Mouse (Mus musculus): ENCODE measurements around the gene Rwdd2a. TPM values are rescaled to one million over a fixed set of nuclear protein-coding genes. Genes with fewer than 3 reads are reported as not detected.

Gene Rwdd2a
- polyA plus RNA-seq, 1 experiment from 2014 or later = 2.5 TPM

- 92% methylated on average over 4 of the region's 4 CpGs for WGBS
- Histone ChIP-seq H3K9ac (ENCODE audit: low read depth, low read length) (no peak overlapping the region), H3K4me3 (ENCODE audit: low read length) (no peak overlapping the region), H3K27me3 (ENCODE audit: control insufficient read depth, insufficient read depth, low read length) (no peaks in the 10 kb centered on the region), H3K4me1 (ENCODE audit: control insufficient read depth, insufficient read depth, low read length) (no peaks in the 10 kb centered on the region), H3K4me2 (replicated peaks; ENCODE audit: low read depth, low read length) (no peak overlapping the region), H3K36me3 (ENCODE audit: control insufficient read depth, insufficient read depth, low read length) (peaks cover 68% of the 10 kb centered on the region), H3K9me3 (ENCODE audit: control insufficient read depth, low read length) (no peaks in the 10 kb centered on the region), H3K27ac (ENCODE audit: low read depth, low read length) (no peak overlapping the region)
- no peak for ATAC-seq (ENCODE audit: low FRiP score, low TSS enrichment)
Measured at GRCm38 (mm10) chr9:86554641-86555040, 17.1 kb upstream of the Rwdd2a start.

GRCm38 (mm10) chr9:86560543-86560942 lies 11.2 kb upstream of the Rwdd2a start:
- H3K27me3 ChIP-seq (ENCODE audit: control insufficient read depth, insufficient read depth, low read length) = no peaks in the 10 kb centered on the region
- H3K4me1 ChIP-seq (ENCODE audit: control insufficient read depth, insufficient read depth, low read length) = no peaks in the 10 kb centered on the region
- no peak for ATAC-seq (ENCODE audit: low FRiP score, low TSS enrichment)
- no peaks in the 10 kb centered on the region for H3K9me3 ChIP-seq (ENCODE audit: control insufficient read depth, low read length)
- peaks cover 66% of the 10 kb centered on the region for H3K36me3 ChIP-seq (ENCODE audit: control insufficient read depth, insufficient read depth, low read length)
- H3K4me2 ChIP-seq (replicated peaks; ENCODE audit: low read depth, low read length) = no peak overlapping the region
- no peak overlapping the region for H3K9ac ChIP-seq (ENCODE audit: low read depth, low read length)
- WGBS = 72% methylated on average over 3 of the region's 3 CpGs
- no peak overlapping the region for H3K4me3 ChIP-seq (ENCODE audit: low read length)
- no peak overlapping the region for H3K27ac ChIP-seq (ENCODE audit: low read depth, low read length)

GRCm38 (mm10) chr9:86569314-86569910 lies 2.4 kb upstream of the Rwdd2a start:
- Histone ChIP-seq H3K9ac (ENCODE audit: low read depth, low read length) (no peak overlapping the region), H3K27ac (ENCODE audit: low read depth, low read length) (no peak overlapping the region), H3K27me3 (ENCODE audit: control insufficient read depth, insufficient read depth, low read length) (no peaks in the 10 kb centered on the region), H3K36me3 (ENCODE audit: control insufficient read depth, insufficient read depth, low read length) (peaks cover 37% of the 10 kb centered on the region), H3K4me2 (replicated peaks; ENCODE audit: low read depth, low read length) (no peak overlapping the region), H3K9me3 (ENCODE audit: control insufficient read depth, low read length) (no peaks in the 10 kb centered on the region), H3K4me1 (ENCODE audit: control insufficient read depth, insufficient read depth, low read length) (peaks cover 8% of the 10 kb centered on the region; the same call in 1 of the 2 replicates), H3K4me3 (ENCODE audit: low read length) (no peak overlapping the region)
- no peak for ATAC-seq (ENCODE audit: low FRiP score, low TSS enrichment)
- 76% methylated on average over 3 of the region's 3 CpGs for WGBS

- WGBS = 72% methylated on average over 10 of the region's 10 CpGs
- Histone ChIP-seq H3K4me3 (ENCODE audit: low read length) (peak overlapping the region; percentile 72), H3K4me2 (replicated peaks; ENCODE audit: low read depth, low read length) (peak overlapping the region; percentile 100), H3K4me1 (ENCODE audit: control insufficient read depth, insufficient read depth, low read length) (peaks cover 8% of the 10 kb centered on the region; the same call in 1 of the 2 replicates), H3K9ac (ENCODE audit: low read depth, low read length) (no peak overlapping the region), H3K27ac (ENCODE audit: low read depth, low read length) (no peak overlapping the region), H3K9me3 (ENCODE audit: control insufficient read depth, low read length) (no peaks in the 10 kb centered on the region), H3K27me3 (ENCODE audit: control insufficient read depth, insufficient read depth, low read length) (no peaks in the 10 kb centered on the region), H3K36me3 (ENCODE audit: control insufficient read depth, insufficient read depth, low read length) (peaks cover 32% of the 10 kb centered on the region)
- no peak for ATAC-seq (ENCODE audit: low FRiP score, low TSS enrichment)
Measured at GRCm38 (mm10) chr9:86570261-86570890, 1.4 kb upstream of the Rwdd2a start.

- Histone ChIP-seq H3K4me3 (ENCODE audit: low read length) (peak overlapping the region; percentile 72), H3K9me3 (ENCODE audit: control insufficient read depth, low read length) (no peaks in the 10 kb centered on the region), H3K4me2 (replicated peaks; ENCODE audit: low read depth, low read length) (peak overlapping the region; percentile 100), H3K27ac (ENCODE audit: low read depth, low read length) (no peak overlapping the region), H3K36me3 (ENCODE audit: control insufficient read depth, insufficient read depth, low read length) (peaks cover 26% of the 10 kb centered on the region), H3K27me3 (ENCODE audit: control insufficient read depth, insufficient read depth, low read length) (no peaks in the 10 kb centered on the region), H3K9ac (ENCODE audit: low read depth, low read length) (peak overlapping the region; percentile 81; the same call in 1 of the 2 replicates), H3K4me1 (ENCODE audit: control insufficient read depth, insufficient read depth, low read length) (peaks cover 8% of the 10 kb centered on the region; the same call in 1 of the 2 replicates)
- 7% methylated on average over 8 of the region's 8 CpGs for WGBS
- no peak for ATAC-seq (ENCODE audit: low FRiP score, low TSS enrichment)
Measured at GRCm38 (mm10) chr9:86570946-86571345, 845 bp upstream of the Rwdd2a start.

GRCm38 (mm10) chr9:86572196-86572595 lies 405 bp downstream of the Rwdd2a start:
- H3K27ac ChIP-seq (ENCODE audit: low read depth, low read length) = no peak overlapping the region
- H3K4me1 ChIP-seq (ENCODE audit: control insufficient read depth, insufficient read depth, low read length) = peaks cover 8% of the 10 kb centered on the region; the same call in 1 of the 2 replicates
- no peaks in the 10 kb centered on the region for H3K9me3 ChIP-seq (ENCODE audit: control insufficient read depth, low read length)
- H3K4me2 ChIP-seq (replicated peaks; ENCODE audit: low read depth, low read length) = peak overlapping the region; percentile 100
- H3K4me3 ChIP-seq (ENCODE audit: low read length) = peak overlapping the region; percentile 72
- WGBS = 1% methylated on average over 23 of the region's 25 CpGs
- H3K9ac ChIP-seq (ENCODE audit: low read depth, low read length) = peak overlapping the region; percentile 81
- ATAC-seq (ENCODE audit: low FRiP score, low TSS enrichment) = no peak
- no peaks in the 10 kb centered on the region for H3K27me3 ChIP-seq (ENCODE audit: control insufficient read depth, insufficient read depth, low read length)
- H3K36me3 ChIP-seq (ENCODE audit: control insufficient read depth, insufficient read depth, low read length) = peaks cover 18% of the 10 kb centered on the region; the same call in 1 of the 2 replicates

- Histone ChIP-seq H3K9ac (ENCODE audit: low read depth, low read length) (peak overlapping the region; percentile 81; the same call in 1 of the 2 replicates), H3K27ac (ENCODE audit: low read depth, low read length) (no peak overlapping the region), H3K36me3 (ENCODE audit: control insufficient read depth, insufficient read depth, low read length) (peaks cover 16% of the 10 kb centered on the region; the same call in 1 of the 2 replicates), H3K9me3 (ENCODE audit: control insufficient read depth, low read length) (no peaks in the 10 kb centered on the region), H3K4me3 (ENCODE audit: low read length) (peak overlapping the region; percentile 72), H3K4me1 (ENCODE audit: control insufficient read depth, insufficient read depth, low read length) (peaks cover 8% of the 10 kb centered on the region; the same call in 1 of the 2 replicates), H3K4me2 (replicated peaks; ENCODE audit: low read depth, low read length) (peak overlapping the region; percentile 100), H3K27me3 (ENCODE audit: control insufficient read depth, insufficient read depth, low read length) (no peaks in the 10 kb centered on the region)
- peak; percentile 1; the same call in 1 of the 2 replicates for ATAC-seq (ENCODE audit: low FRiP score, low TSS enrichment)
- 7% methylated on average over 13 of the region's 13 CpGs for WGBS
Measured at GRCm38 (mm10) chr9:86572636-86573291, 973 bp downstream of the Rwdd2a start.

- ATAC-seq (ENCODE audit: low FRiP score, low TSS enrichment) = no peak
- no peak overlapping the region for H3K9ac ChIP-seq (ENCODE audit: low read depth, low read length)
- H3K27ac ChIP-seq (ENCODE audit: low read depth, low read length) = no peak overlapping the region
- H3K4me1 ChIP-seq (ENCODE audit: control insufficient read depth, insufficient read depth, low read length) = peaks cover 8% of the 10 kb centered on the region; the same call in 1 of the 2 replicates
- H3K9me3 ChIP-seq (ENCODE audit: control insufficient read depth, low read length) = no peaks in the 10 kb centered on the region
- H3K4me3 ChIP-seq (ENCODE audit: low read length) = no peak overlapping the region
- no peaks in the 10 kb centered on the region for H3K27me3 ChIP-seq (ENCODE audit: control insufficient read depth, insufficient read depth, low read length)
- peaks cover 8% of the 10 kb centered on the region; the same call in 1 of the 2 replicates for H3K36me3 ChIP-seq (ENCODE audit: control insufficient read depth, insufficient read depth, low read length)
- 82% methylated on average over 20 of the region's 20 CpGs for WGBS
- H3K4me2 ChIP-seq (replicated peaks; ENCODE audit: low read depth, low read length) = no peak overlapping the region
Measured at GRCm38 (mm10) chr9:86573616-86574303, 2.0 kb downstream of the Rwdd2a start.

Measured in kidney, embryonic 14.5 days (tissue).